Mouse (Mus musculus) thymus, postnatal 25 days (tissue): ENCODE measurements at regions not wholly inside any gene's neighbourhood (a gene's known extent, or its start where the extent isn't known, plus 50 kb on each side); places are given as distances from the start of the nearest gene placed in this dataset.

Experiments
- DNase-seq: peaks from one replicate; pipeline ENCODE4 v3.0.0; 2022

DNA sequence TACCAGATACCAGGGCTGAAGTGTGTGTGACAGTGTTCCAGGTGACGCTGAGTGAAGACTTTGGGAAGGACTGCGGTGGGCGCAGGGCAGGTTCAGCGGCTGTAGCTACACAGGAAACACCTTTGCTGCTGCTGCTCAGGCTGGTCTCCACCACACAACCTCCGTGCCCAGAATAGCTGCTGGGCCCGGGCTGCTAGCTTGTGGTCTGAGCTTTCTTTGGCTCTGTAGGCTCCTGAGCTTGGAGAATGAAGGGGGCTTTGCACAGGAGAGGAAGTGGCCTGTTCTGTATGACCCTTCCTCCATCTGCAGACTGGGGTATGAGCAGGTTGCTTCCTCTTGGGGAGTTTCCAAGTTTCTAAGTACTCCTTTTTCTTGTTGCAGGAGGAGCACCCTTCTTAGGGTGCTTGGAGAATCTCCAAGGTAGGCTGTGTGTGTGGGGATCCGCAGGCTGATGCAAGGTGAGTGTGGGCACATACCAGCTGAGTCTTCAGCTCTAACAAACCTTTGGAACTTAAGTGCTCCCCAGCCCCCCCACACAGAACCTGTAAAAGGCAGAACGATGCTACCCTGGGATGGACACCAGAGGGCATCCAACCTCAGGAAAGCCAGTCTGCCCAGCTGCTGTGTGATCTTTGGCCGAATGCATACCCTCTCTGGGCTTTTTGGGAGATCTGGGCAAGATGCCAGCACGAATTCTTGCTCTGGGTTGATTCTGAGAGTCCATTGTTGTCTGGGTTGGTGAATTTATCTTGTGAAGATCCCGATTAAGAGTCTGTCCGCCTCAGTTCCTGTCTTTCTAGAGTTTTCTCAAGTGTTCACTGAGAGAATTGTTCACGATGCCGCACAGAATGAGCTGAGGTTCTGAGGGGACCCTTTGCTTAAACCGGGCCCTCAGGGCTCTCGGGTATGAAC lies 136.6 kb downstream of the Mn1 start:
- DNase-seq: peak; percentile 60

DNA sequence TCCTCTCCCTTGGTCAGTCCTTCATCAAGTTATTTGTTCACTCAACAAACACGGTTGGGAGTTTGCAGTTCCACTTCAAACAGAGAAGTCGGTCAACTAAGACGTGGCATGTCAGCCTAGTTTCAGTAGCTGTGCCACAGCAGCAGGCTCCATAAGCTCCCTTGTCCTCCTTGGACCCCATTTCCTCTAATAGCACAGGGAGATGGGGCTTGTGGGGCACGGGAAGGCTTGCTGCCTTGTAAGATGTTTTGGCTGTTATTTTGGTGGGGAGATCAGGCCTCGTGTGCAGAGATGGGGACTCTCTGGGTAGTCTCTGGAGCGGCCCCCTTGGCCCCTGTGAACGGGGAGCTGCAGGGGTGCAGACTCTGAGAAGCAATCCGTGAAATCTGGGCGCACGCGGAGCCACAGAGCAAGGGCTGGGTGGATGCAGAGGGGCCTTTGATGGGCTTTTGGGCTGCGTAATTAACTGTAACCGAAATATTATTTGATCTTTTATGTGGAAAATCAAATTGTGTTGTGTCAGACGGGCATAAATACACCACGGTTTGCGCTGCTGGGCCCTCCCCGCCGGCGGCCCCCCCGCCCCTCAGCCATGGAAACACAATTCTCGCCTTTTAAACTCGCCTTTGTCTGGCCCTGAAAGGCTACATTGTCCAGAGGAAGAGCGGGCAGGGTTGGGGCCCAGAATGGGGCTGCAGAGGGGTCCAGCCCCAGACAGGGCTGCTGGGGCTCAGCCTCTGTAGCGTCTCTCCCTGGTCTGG lies 137.6 kb downstream of the Mn1 start:
- no peak for DNase-seq

DNA sequence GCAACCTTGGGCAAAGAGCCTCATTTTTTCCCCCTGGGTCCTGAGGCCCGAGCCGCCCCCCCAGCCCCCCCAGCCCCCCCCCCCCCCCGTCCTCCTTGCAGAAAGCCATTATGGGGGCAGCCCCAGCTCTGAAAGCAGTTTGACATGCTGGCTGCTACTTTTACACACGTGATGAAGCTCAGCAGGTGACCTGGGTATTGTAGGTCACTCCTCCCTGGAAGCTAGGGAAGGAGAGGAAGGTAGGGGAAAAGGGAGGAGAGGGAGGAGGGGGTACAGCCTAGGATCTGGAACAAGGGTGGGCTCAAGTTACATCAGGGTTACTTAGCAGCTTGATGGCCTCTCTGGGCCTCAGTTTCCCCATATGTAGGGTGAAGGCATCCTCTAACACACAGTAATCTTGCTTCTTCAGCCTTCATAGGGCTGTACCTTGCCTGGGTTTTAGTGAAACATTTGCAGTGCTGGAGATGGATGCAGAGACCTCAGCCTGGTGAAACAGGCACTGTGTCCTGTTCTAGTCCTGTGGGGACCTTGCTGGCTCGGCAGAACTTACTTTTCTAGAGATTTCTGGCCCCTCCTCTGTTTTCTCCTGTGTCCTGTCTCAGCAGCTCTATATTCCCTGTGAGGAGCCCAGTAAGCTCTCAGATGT lies 138.3 kb downstream of the Mn1 start:
- no peak for DNase-seq

DNA sequence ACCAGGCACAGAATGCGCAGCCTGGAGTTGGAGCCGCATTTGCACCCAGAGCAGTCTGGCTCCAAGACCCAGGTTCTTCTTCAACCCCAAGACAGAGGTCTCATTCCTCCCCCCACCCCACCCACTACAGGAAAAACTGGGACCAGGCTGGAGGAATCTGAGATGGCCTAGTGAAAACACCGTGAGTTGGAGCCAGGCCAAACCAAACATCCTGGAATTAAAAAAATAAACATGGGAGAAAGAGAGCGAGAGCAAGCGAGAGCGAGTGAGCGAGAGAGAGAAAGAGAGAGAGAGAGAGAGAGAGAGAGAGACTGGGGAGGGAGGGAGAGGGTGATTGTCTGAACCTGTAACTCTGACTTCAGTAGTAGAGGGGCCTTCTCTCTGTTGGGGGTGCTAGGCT lies 138.8 kb downstream of the Mn1 start:
- DNase-seq: no peak

DNA sequence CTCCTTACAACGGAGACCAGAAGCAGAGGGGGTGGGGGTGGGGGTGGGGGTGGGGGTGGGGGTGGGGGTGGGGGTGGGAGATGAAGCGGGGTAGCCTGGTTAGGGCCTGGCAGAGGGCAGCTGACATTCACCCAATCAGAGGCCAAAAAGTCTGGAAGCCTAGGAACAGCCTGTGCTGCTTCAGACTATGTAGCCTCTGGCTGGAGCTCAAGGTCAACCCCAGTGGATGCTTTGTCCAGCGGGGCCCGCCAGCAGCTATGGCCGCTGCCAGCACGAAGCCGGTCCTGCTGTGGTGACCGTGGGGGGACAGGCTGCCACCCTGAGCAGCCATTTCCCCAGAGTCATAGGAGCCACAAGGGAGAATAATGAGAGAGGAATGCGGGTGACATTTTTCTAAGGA lies 143.3 kb downstream of the Mn1 start:
- DNase-seq: no peak

DNA sequence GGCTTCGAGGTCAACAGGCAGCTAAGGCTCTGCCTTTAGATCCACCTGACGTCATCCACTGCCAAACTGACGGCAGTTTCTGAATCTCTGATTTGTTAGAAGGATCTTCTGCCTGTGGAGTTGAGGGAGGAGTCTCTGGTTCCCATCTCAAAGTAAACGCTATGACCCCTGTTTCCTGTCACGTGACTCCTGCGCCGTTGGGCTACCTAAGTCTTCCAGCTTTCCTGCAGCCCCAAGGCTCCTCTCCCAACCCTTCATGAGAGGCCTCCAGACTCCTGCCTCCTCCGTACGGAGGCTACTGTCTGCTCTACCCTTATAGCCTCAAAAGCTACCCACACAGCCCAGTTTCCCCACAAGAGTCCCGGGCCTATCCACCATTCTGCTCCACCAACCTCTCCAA lies 144.1 kb downstream of the Mn1 start:
- peak; percentile 44 for DNase-seq

DNA sequence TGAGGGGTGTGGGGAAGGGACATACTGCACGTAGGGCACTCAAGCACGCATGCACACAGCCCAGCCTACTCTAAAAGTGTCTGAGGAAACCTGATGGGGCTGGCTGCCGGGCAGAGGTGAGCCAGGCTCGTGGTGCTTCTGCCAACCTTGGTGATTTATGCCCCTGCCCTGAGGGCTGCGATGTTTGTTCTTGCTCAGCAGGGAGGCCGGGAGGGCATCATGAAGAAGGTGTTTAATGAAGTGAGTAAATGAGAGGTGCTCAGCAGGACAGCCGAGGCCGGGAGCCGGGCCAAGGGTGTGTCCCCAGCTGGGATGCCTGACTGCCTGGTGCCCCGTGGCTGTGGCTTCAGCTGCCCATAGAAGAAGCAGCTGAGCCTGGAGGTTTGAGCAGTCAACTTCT lies 153.7 kb downstream of the Mn1 start:
- no peak for DNase-seq

DNA sequence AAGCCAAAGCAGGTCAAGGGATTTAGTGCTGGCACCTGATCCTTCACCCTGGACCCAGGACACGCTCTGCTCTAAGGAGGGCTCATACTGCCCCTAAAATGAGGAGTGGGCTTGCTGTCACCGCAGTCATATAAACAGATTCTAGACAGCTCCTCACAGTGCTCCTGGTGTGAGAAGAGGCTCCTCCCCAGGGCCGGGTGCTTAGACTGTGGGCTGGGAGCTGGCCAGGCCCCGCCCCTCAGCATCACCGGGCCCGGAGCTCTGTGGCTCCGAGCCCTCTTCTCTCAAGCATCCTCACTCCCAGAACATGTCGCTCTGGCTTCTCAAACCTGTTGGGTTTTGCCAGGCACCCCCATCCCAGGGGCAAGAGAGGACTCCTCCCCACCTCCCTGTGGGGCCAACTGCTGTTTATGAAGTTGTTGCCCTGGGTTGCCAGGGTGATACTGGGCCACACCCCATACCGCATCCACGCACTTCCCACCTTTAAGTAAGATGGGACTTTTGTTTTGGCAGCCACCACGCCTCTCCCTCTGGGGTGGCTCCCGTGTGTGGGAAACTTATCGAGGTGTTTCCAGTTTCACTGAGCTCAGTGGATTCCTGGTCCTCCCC lies 156.2 kb downstream of the Mn1 start:
- no peak for DNase-seq

DNA sequence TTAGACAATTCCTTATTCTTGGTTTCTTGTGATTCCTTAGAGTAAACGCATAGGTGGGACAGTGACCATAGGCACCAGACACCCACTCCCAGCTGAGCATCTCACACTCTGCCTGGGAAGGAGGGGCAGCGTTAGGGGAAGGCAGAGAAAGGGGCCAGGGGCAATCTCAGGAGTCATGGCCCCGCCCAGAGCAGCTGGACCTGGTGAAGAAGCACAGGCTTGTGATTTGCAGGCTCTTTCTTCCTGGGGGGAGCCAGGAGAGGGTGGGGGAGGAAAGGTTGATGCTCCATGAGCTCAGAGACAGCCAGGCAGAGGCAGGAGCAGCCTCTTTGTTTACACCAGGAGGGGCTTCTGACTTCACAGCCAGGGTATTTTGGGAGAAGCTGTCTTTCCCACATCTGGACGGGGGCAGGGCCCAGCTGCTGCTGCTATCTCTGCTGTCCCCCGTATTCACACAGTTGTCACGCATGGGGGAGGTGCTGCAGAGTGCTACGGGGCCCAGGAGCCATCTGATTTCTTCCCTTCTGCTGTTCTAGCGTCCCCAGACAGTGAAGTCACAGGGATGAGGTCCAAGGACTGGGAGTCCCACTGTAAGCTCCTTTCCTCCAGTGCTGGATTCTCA lies 157.2 kb downstream of the Mn1 start:
- DNase-seq: no peak

DNA sequence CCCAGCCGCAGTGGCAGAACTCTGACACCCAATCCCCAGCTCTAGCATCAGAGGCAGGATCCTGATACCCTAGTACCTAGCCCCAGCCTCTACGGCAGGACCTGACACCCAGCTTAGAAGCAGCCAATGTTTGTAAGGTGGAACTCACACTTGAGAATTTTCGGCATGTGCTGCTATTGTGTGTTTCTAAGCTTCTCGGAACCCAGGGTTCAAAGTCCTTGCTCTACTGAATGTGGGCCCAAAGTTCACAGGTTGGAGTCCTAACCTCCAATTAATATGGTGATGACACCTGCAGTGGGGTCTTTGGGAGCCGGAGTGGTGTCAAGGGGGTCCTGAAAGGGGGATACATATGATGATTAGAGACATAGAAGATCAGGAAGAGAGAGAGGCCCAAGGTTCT lies 158.2 kb downstream of the Mn1 start:
- no peak for DNase-seq

DNA sequence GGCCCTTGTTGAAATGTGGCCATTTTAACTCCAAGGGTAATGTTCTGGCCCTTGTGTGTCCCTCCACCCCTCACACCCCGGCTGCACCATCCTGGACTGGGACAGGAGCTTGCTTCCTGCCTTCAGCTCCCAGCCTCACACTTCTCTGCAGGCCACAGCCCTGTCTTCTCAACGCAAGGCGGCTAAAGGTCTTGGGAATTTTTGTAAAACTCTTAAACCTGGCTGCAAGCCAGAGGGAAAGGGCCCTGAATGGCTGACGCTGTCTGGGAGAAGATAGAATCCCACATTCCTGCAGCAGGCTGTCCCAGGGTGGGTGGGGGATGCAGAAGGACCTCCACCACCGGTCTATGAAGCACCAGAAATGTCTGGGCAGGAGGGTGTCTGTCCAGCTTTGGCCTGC lies 156.3 kb upstream of the Gm26897 start:
- DNase-seq: no peak

DNA sequence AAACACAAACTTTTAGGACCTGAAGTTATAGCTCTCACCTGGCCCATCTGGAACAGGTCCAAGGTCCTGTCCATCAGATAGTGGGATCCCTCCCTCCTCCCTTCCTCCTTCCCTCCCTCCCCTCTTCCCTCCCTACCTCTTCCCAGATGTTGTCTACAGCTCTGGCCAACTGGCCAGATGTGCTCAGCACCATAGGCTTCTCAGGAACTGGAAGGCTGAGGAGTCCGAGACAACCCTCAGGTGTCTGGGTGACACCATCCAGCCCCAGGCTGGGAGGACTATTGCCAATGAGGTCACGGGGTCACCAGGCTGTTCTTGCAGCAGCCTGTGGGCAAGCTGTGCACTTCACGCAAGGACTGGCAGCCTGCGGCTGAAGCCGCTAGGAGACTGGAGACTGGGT lies 155.6 kb upstream of the Gm26897 start:
- no peak for DNase-seq

DNA sequence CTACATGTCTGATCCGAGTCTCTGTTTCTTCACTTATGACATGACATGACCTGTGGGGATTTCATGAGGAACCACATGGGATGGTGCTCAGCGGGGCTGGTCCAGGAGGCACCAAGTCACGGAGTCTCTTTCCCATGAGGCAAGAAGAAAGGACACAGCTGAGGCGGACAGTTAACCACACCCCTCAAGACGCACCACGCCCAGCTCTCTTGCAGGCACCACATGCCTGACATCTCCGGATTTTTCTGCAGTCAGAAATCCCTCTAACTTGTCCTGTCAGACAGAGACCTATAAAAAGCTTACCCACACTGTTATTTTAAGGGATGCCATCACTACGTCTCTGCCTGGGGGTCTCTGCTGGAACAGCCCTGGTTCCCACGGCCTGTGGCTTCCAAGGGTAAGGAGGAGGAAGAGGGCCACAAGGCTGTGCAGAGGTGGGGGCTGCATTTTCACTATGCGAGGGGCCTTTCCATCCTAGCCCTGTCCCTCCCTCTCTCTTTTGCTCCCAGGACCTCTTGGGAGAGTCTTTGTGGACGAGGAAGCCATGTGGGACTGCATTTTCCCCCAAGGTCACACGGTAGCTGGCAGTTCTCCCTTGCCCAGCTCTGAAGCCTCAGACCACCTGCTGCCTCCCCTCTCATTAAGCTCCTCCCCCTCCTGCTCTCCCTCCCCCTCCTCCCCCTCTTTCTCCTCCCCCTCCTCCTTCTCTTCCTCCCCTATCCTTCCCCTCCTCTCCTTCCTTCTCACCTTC lies 154.6 kb upstream of the Gm26897 start:
- DNase-seq: no peak

DNA sequence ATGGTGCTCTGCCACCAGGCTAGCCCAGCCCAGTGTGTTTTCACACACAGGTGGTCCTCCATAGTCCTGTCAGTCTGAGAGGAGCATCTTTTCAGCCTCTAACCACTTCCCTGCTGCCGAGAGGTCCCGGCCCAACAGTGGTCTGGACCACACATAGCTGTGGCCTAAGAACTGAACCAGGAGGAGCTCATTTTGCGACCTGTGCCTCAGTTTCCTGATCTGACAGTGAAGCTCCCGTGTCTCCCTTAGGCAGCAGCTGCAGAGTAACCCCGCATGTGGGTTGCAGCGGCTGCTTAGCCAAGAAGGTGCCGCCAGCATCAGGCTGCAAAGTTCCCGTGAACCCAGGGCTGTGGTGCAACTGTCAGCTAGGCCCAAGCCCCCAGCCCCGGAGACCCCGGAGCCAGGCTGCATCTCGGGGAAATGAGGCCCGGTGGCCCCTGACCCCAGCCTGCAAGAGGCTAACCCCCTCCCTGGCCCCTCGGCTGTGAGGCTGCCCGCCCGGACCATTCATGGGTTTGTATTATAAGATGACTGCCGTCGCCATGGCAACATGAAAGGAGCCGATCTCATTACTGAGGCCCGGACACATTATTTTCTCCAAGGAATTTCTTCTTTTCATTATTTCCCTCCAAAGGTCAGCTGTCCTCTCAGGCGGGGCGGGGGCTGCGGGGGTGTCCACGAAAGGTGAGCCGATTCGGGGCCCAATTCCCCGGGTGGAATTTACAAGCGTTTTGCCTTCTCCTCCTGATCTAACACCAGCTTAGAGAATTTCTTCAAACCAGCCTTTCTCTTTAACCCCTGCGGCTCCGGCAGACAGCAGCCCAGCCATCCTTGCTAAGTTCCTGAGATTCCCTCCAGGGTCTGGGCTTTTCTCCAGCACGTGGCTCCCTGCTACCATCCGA lies 152.6 kb upstream of the Gm26897 start:
- DNase-seq: no peak

DNA sequence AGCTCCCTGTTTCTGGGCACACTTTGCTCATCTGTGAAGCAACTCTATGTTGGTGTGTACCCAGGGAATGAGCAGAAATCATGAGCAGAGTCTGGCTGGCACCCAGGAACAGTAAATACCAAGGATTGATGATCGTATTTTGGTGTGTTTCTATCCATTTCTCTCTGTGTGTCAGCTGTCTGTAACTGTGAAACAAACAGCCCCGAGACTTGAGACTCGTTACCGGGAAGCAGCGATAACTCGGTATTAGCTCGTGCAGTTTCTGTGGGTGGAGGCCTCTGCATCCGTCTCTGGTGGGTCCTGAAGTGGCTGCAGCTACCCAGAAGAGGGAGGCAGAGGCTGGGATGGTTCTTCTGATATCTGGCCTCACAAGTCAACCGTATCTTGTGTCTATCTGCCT lies 151.7 kb upstream of the Gm26897 start:
- no peak for DNase-seq

DNA sequence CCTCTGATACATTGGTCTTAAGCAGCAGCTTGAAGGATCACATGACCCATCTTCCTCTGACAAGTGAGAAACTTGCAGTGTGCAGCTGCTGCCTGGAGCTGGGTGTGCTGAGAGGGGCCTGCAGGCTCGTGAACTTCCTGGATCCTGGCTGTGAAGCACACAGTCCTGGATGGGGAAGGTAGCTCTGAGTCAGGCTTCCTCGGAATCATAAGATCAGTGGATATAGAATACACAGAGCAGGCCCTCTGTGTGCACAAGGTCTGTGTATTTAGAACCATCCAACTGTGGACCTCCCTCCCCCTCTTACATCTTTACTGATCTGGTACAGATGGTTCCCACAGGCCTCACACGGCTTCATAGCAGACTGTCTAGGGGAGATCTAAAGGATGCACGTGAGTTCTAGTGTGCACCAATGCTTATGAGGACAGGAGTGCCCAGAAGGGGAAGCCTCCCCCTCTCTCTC lies 143.1 kb upstream of the Gm26897 start:
- peak; percentile 69 for DNase-seq

DNA sequence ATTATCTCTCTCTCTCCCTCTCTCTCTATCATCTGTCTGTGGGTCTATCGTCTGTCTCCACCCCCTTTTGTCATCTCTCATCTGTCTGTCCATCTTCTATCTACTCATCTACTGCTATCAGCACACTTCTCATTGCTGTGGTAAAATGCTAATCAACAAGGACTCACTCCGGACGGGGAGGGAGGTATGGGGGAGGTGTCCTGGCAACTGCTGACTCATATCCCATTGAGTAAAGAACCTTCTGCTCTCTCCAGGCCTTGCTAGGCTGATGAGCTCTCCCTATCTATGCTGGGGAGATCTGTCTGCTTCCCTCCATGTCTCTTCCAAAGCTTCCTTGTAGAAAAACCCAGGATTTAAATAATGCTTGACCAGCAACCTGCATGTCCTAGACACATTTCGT lies 140.9 kb upstream of the Gm26897 start:
- DNase-seq: no peak

DNA sequence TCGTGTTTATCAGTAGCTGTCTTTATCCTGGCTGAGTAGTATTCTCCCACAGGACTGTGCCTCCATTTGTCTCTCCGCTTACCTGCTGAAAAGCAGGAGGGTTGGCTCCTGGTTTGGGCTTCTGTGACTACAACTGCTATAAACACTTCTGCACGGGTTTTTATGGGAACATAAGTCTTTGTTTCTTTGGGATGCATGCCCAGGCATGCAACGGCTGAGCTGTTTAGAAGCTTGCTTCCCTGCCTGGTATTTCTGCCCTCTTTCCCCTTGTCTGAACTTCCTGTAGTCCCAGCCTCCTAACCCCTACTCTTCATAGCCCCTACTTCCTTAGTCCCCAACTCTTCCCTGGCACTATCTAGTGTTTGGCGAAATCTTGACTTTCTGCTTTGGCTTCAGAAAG lies 139.6 kb upstream of the Gm26897 start:
- no peak for DNase-seq

DNA sequence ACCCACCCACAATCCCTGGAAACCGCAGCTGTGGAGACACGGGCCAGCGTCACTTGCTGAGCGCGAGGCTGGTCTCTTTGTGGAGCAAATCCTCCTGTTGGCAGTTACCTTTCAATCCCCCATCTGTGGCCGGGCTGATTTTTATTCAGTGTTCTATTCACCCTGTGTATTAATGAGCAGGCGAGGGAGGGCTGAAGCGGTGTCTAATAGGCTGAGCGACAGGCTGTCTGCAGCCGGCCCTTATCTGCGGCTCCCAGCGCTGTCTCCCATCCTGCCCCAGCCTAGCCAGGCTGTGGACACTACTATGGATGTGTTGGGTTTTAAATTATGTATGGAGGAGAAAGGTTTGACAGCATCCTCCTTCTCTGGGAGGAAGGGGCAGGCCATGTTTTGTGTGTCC lies 138.3 kb upstream of the Gm26897 start:
- no peak for DNase-seq

DNA sequence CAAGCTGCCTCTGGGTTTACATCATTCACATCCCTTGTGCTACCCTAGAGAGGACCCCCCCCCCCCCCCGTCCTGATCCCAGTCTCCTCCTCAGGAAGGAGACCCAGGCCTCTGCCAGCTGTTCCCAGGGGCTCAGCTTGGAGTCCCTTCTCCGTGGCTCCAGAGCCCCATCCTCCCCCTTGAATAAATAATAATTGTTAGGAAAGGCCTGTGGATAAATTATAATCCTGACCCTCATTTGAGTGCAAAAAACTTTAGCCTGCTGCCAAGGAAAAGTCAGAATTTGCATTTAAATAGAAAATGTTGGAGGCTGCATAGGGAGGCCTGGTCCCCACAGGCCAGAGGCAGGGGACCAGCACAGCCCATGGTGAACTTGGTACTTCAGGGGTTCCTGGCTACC lies 136.0 kb upstream of the Gm26897 start:
- no peak for DNase-seq
